Mouse (Mus musculus) heart, adult 9 months (tissue): ENCODE data around the gene Hmcn1.

Experiments
- DNase-seq, 2 experiments: peaks; one replicate each; pipeline ENCODE4 v3.0.0; 2022; ENCODE audit warnings: low spot score in 2 of 2

The Hmcn1 gene

DNA sequence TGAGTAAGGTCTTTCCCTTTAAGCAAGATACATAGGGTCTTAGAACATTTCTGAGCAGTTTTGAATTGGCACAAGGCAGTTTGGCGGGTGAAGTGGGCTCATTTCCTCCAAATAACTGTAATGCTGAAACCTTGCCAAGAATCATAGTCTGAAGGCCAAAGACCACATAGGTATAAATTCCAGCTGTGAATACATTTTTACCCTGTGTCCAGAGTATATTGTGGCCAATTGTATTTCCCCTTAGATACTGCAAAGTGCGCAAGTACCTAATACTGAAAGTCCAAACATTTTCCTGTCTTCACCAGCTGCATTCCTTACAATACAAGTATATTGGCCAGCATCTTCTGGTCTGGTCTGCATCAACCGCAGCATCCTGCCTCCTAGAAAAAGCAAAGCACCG is 312.9 kb downstream of the Hmcn1 start:
- no peak for DNase-seq

- no peak for DNase-seq
Observed at GRCm38 (mm10) chr1:150645314-150645713, 347.9 kb downstream of the Hmcn1 start.

DNA sequence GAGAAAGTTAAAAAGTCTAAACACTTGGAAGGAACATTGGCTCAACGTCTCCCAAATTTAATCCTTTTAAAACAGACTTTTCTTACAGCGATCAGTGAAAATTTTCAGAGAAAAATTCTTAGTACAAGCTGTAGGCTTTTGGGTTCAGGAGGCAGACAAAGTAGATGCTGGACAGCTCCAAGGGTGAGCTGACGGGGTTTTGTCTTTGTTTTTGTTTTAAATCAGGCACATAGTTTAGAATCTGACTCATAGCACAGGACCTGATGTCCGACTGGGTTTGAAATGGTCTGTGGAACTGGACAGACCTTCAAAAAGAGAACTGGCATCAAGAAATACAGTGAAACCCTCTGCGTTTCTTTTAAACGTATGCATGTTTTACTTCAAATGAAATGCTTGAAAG is 353.7 kb downstream of the Hmcn1 start:
- DNase-seq: no peak

GRCm38 (mm10) chr1:150632506-150632905 is 360.7 kb downstream of the Hmcn1 start:
- no peak for DNase-seq

DNA sequence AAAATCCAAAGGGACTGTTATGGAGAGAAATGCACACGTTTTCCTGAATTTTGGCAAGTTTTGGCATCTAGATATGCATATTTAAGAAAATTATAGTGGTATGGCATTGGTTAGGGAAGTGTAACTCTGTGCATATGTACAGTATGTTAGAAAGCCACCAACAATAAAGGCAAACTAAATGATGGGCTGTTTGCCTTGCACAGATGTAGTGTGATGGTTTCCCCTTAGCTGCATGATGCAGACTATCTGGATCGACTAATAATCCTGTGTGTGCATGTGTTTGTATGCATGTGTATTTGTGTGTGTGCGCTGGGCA is 361.4 kb downstream of the Hmcn1 start:
- DNase-seq: no peak

- DNase-seq: no peak
Observed at GRCm38 (mm10) chr1:150631035-150631855, 362.0 kb downstream of the Hmcn1 start.

DNA sequence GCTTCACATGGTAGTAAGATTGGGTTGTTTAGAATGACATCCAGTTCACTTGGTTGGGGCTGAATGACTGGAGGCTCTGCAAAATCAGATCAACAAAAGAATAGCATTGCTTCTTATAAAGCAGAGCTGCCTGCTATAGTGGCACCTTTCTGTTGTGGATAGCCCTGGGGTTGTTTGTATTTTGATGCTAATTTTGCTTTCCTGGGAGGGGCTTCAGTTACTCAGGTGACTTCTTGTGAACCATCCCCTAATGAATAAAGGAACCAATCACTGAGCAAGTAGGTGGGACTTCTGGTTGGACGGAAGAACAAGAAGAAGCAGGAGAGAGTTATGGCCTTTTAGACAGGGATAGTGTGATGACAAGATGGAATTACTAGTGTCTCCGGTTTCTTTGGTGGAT is 370.0 kb downstream of the Hmcn1 start:
- DNase-seq: no peak

DNA sequence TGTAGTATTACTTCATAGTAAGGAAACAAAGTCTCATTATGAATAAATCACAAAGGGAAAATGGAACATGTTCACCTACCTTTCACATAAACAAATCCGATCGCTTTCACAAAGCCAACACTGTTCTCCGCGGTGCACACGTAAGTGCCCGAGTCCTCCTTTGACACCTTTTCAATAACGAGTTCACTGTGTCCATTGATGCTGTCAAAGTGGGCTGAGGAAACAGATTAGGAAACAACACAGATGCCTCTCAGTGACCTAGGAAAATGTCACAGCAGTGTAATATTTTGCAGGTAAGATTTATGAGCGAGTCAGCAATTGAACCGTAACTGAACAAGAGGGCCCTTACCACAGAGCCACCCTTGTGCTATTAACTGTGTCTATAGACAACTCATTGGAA is 382.7 kb downstream of the Hmcn1 start:
- DNase-seq: no peak

GRCm38 (mm10) chr1:150606173-150606572 is 387.1 kb downstream of the Hmcn1 start:
- DNase-seq: no peak

DNA sequence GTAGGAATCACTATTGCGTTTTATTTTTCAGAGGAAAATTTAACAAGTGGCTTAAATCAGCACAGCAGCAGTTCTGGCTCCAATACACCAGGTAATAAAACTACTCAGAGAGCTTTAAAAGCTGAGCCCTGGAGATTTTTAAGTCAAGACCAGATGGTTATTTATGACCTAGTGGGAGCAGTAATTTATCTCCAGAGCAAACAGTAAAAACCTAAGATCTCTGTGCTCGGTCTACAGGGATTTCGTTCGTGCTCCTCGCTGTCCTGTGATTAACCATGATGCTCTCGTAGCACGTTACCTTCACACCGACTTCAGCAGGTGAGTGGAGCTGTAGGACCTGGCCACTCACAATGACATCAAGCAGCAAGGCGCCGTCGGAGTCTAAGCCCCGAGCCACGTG is 399.6 kb downstream of the Hmcn1 start:
- DNase-seq: no peak

DNA sequence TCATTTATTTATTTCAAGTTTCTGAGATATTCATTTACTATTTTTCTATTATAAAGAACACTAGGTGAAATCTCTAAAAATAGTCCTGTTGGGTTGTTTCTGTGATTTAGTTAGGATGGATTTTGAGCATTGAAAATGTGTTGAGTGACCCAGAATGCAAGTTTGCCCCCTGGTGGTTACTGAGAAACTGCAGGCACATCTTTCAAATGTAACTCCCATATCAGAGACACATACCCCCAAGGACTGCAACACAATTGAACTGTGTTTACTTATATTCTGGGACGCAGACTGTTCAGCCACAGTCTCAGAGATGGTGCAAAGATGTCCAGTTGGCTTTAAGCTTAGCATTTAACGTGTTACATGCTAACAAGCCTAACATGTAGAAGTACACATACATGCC is 402.0 kb downstream of the Hmcn1 start:
- DNase-seq: peak in 1 of 2 experiments; percentile 9

- DNase-seq: no peak
Observed at GRCm38 (mm10) chr1:150587410-150587809, 405.8 kb downstream of the Hmcn1 start.

DNA sequence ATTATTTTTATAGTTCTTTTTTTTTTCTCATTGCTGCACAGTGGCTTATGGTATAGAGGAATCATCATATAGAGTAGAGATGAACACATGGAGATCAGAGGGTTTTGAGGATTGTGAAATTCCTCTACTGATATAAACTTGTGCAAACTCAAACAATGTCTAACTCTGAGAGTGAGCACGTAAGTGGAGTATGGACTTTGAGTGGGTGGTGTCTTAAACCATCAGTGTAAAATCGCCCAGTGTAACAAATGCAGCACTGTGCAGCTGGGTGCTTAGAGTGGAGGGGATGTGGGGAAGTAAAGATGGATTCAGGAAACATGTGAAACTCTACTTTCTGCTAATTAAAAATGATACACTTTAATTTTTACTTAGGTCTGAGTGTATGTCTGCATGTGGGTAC is 408.8 kb downstream of the Hmcn1 start:
- DNase-seq: no peak

DNA sequence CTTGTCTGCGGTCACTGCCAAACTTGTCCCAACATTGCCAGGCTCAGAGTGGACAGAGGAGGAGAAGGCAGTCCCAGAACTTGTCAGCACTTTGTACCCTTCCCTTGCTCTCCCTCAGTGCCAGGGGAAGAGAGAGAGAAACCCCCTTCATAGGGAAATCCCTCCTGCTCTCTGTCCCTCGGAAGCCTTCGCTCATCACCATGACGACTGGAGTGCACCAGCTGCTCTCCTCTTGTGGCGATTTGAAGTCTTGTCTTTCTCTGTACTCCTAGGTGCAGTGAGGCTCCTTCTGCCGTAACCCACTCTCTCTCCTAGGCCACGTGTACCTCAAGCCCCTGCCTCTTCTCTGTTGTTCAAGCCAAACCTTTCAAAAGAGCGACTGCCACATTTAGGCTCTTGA is 409.5 kb downstream of the Hmcn1 start:
- DNase-seq: no peak

DNA sequence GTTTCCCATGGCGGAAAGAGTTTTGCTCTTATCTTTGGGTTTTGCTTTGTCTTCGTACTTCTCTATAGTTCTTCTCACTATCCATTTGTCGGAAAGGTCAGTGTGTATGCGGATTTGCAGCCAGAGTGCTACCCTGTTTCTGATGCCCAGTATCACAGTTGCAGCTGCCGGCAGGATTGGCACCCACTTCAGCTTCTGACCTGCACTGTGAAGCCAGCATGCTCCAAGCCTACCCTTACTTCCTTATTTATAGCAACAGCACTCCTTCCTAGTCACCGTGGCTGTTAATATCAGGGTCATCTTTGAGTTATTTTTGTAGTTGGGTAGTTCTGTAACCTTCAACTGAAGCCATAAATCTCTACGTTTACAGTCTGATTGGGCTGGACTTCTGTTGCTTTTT is 412.7 kb downstream of the Hmcn1 start:
- peak; percentile 20 to 44 for DNase-seq

DNA sequence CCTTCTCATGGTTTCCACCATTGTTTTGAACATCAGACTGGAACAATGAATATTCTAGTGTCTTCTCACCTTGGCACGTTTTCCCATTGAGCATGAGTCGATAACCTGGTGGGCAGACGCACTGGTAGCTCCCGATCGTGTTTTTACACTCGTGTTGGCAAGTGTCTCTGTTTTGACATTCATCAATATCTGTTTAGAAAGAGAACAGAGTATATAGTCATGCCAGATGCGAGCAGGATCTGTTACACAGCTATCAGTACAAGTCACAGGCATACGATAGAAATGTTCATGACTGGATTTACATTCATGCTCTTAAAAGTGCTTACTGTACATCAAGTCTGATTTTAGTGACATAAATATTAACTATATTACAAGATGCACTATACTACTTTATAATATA is 419.8 kb downstream of the Hmcn1 start:
- DNase-seq: no peak

DNA sequence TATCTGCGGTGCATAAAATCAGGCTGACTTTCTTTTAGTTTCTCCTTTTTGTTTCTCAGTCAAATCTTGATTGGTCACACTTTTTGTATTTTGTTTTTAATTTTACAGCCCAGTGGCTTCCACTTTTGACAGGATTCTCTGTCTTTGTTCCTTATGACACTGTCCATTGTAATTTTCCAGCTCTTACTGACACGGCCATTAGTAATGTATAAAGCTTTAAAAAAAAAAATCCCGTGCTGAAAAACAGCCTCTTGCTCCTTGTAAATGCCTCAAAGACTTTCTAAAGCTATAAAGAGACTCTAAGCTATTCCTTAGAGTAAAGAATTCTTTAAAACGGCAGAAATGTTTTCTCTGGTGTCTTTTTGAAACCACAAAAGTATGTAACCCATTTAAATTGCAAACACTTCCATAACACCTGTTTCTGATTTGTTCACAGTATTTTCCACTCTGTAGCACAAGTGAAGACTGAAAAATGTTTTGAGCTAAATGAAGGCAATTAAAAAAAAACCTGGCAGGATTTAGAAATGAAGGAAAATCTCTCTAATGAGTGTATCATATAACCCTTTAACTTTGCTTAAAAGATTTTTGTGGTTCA is 422.6 kb downstream of the Hmcn1 start:
- DNase-seq: no peak

GRCm38 (mm10) chr1:150569820-150570543 is 423.3 kb downstream of the Hmcn1 start:
- no peak for DNase-seq

DNA sequence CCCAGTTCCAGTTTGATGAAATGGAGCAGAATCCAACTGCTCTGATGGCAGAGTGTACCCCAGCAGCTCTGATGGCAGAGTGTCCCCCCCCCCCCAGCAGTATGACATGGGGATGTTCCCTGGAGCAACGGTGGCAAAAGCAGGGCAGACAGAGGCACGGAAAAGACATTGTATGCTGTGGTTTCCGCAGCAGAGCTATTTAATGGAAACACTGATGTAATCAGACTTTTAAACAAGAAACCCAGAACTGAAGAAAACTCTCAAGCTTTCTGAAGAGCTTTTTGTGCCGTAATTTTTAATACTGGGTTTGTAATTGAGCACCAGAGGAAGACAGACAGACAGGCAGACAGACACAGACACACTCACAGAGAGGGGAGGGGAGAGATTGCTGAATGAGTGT is 426.9 kb downstream of the Hmcn1 start:
- DNase-seq: no peak

GRCm38 (mm10) chr1:150556621-150557020 is 436.6 kb downstream of the Hmcn1 start:
- no peak for DNase-seq

GRCm38 (mm10) chr1:150551390-150551789 is 441.8 kb downstream of the Hmcn1 start:
- no peak for DNase-seq

- no peak for DNase-seq
Observed at GRCm38 (mm10) chr1:150546463-150546862, 446.8 kb downstream of the Hmcn1 start.

- DNase-seq: no peak
Observed at GRCm38 (mm10) chr1:150540267-150540666, 453.0 kb downstream of the Hmcn1 start.
